Mouse (Mus musculus) stomach, embryonic 16.5 days (tissue): ENCODE measurements around the gene Pycr1. TPM values are rescaled to one million over a fixed set of nuclear protein-coding genes. Genes with fewer than 3 reads are reported as not detected.
"Not testable (repeated sequence)": the region's sequence is repeated elsewhere in the genome, so short reads cannot be mapped to it uniquely, and the experiment has no call there.

Experiments used
- ATAC-seq: fragments of 200-750 bp; cut with Nextera tagmentation; 2 replicates; pipeline ENCODE4 v1.8.0; 2017; ENCODE audit warnings: moderate number of reproducible peaks, moderate TSS enrichment; ENCODE audit not compliant: insufficient read depth, low FRiP score
- H3K27ac ChIP-seq: fragments of 300-500 bp; sonication (generic); 2 replicates; pipeline ENCODE4 v1.5.1; 2014; ENCODE audit warnings: low read length
- H3K27me3 ChIP-seq: fragments of 300-500 bp; sonication (generic); 2 replicates; pipeline ENCODE4 v1.6.1; 2014; ENCODE audit warnings: low read length, control low read depth, mixed read lengths; ENCODE audit not compliant: control insufficient read depth, insufficient read depth
- H3K36me3 ChIP-seq: fragments of 300-500 bp; sonication (generic); 2 replicates; pipeline ENCODE4 v1.6.1; 2014; ENCODE audit warnings: low read length; ENCODE audit not compliant: control insufficient read depth, insufficient read depth
- H3K4me1 ChIP-seq: fragments of 300-500 bp; sonication (generic); 2 replicates; pipeline ENCODE4 v1.6.1; 2014; ENCODE audit warnings: low read length, control low read depth, mixed read lengths; ENCODE audit not compliant: control insufficient read depth, insufficient read depth
- H3K4me2 ChIP-seq: fragments of 300-500 bp; sonication (generic); 2 replicates; pipeline ENCODE4 v1.6.1; 2014; ENCODE audit warnings: low read depth, low read length, mixed read lengths
- H3K4me3 ChIP-seq: fragments of 300-500 bp; sonication (generic); replicated peaks from 2 replicates; pipeline ENCODE4 v1.5.1; 2014; ENCODE audit warnings: mild to moderate bottlenecking, low read length
- H3K9ac ChIP-seq: fragments of 300-500 bp; sonication (generic); 2 replicates; pipeline ENCODE4 v1.6.1; 2014; ENCODE audit warnings: low read length
- H3K9me3 ChIP-seq: fragments of 300-500 bp; sonication (generic); replicated peaks from 2 replicates; pipeline ENCODE4 v1.6.1; 2016; ENCODE audit warnings: low read length, control low read depth; ENCODE audit not compliant: control insufficient read depth
- WGBS: fragments of 180-500 bp; shearing (Covaris S2); extraction: QIAGEN DNeasy Blood & Tissue Kit; methylation state at CpG from one replicate; pipeline ENCODE4 v1.1.7; 2014; 5-methylcytosine and 5-hydroxymethylcytosine counted together
- polyA plus RNA-seq: library from polyadenylated mRNA; unstranded; fragments of >200 nt; fragmentation: Nextera tagmentation; extraction: Ambion mirVana; gene quantifications from 2 replicates; pipeline ENCODE4 v1.2.1, GENCODE M21; 2015

The Pycr1 gene
- polyA plus RNA-seq, 1 experiment from 2014 or later: 38.0 TPM

- Histone ChIP-seq H3K27me3 (no peaks in the 10 kb centered on the region), H3K27ac (no peak overlapping the region), H3K36me3 (no peaks in the 10 kb centered on the region; the same call in 1 of the 2 replicates), H3K4me3 (no peak overlapping the region), H3K9ac (no peak overlapping the region), H3K9me3 (no peaks in the 10 kb centered on the region), H3K4me2 (no peak overlapping the region), H3K4me1 (peaks cover 7% of the 10 kb centered on the region)
- no peak for ATAC-seq
- 81% methylated on average over 4 of the region's 4 CpGs for WGBS
Measured at GRCm38 (mm10) chr11:120676951-120677350, 33.4 kb upstream of the Pycr1 start.

GRCm38 (mm10) chr11:120675875-120676274 is 32.3 kb upstream of the Pycr1 start:
- not testable (repeated sequence) for H3K4me2 ChIP-seq, H3K36me3 ChIP-seq, H3K27me3 ChIP-seq, H3K9me3 ChIP-seq, H3K27ac ChIP-seq, H3K4me1 ChIP-seq, H3K4me3 ChIP-seq, H3K9ac ChIP-seq, ATAC-seq
- 87% methylated on average over 3 of the region's 5 CpGs for WGBS

GRCm38 (mm10) chr11:120673594-120674122 is 30.1 kb upstream of the Pycr1 start:
- H3K36me3 ChIP-seq: no peaks in the 10 kb centered on the region
- H3K9me3 ChIP-seq: no peaks in the 10 kb centered on the region
- no peaks in the 10 kb centered on the region for H3K27me3 ChIP-seq
- H3K27ac ChIP-seq: peak overlapping the region; percentile 91
- peak overlapping the region; percentile 99 for H3K4me2 ChIP-seq
- 0 out of 2 replicates have a peak, but pooled peaks have one; percentile 1 for ATAC-seq
- 34% methylated on average over 12 of the region's 12 CpGs for WGBS
- H3K9ac ChIP-seq: peak overlapping the region; percentile 87
- peaks cover 7% of the 10 kb centered on the region for H3K4me1 ChIP-seq
- peak overlapping the region; percentile 77 for H3K4me3 ChIP-seq

- H3K4me2 ChIP-seq: peak within 1 kb of the TSS; percentile 99
- ATAC-seq: peak; percentile 97
- WGBS: under 1% methylated on average over 80 of the region's 83 CpGs
- peak within 1 kb of the TSS; percentile 91 for H3K27ac ChIP-seq
- peaks cover 7% of the 10 kb centered on the region for H3K4me1 ChIP-seq
- peak within 1 kb of the TSS; percentile 77 for H3K4me3 ChIP-seq
- H3K9ac ChIP-seq: peak within 1 kb of the TSS; percentile 87
- H3K9me3 ChIP-seq: no peaks in the 10 kb centered on the region
- H3K36me3 ChIP-seq: no peaks in the 10 kb centered on the region
- H3K27me3 ChIP-seq: no peaks in the 10 kb centered on the region
Measured at GRCm38 (mm10) chr11:120672687-120673593, 29.4 kb upstream of the Pycr1 start, which contains the start of gene Aspscr1. Aspscr1 (plus strand) TSS chr11:120672973.

DNA sequence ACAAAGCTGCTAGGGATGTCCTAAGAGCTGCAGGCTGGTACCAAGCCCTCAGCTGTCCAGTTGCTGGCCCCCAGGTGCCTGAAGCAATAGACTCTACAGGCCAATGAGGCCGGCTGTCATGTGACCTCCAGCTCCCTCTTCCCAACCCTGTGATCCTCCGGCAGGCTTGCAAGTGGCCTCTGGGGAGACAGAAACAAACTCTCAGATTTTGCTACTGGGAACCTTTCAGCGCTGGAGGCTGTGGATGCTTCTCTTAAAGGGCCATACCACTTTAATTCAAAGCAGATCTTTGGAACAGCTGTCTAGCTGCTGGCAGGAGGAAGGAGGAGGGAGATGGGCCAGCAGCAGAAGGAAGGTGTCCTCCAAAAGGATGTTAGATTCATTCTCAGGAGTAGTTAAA is 23.0 kb upstream of the Pycr1 start:
- Histone ChIP-seq H3K36me3 (no peaks in the 10 kb centered on the region), H3K27ac (no peak overlapping the region), H3K4me1 (no peaks in the 10 kb centered on the region; the same call in 1 of the 2 replicates), H3K27me3 (peaks cover 13% of the 10 kb centered on the region), H3K4me3 (no peak overlapping the region), H3K4me2 (no peak overlapping the region), H3K9me3 (no peaks in the 10 kb centered on the region), H3K9ac (no peak overlapping the region)
- WGBS: 12% methylated on average over 3 of the region's 3 CpGs
- no peak for ATAC-seq

GRCm38 (mm10) chr11:120665406-120665805 is 21.8 kb upstream of the Pycr1 start:
- no peak overlapping the region for H3K27ac ChIP-seq
- peaks cover 25% of the 10 kb centered on the region for H3K27me3 ChIP-seq
- no peak overlapping the region for H3K9ac ChIP-seq
- peaks cover 7% of the 10 kb centered on the region; the same call in 1 of the 2 replicates for H3K4me1 ChIP-seq
- WGBS: 65% methylated on average over 3 of the region's 3 CpGs
- no peak overlapping the region for H3K4me2 ChIP-seq
- no peak overlapping the region for H3K4me3 ChIP-seq
- no peaks in the 10 kb centered on the region for H3K9me3 ChIP-seq
- no peaks in the 10 kb centered on the region for H3K36me3 ChIP-seq
- ATAC-seq: peak; percentile 56; the same call in 1 of the 2 replicates

- no peak overlapping the region for H3K9ac ChIP-seq
- WGBS: 82% methylated on average over 5 of the region's 5 CpGs
- H3K4me3 ChIP-seq: no peak overlapping the region
- no peak for ATAC-seq
- H3K9me3 ChIP-seq: no peaks in the 10 kb centered on the region
- no peak overlapping the region for H3K4me2 ChIP-seq
- no peaks in the 10 kb centered on the region for H3K36me3 ChIP-seq
- H3K27ac ChIP-seq: no peak overlapping the region
- peaks cover 14% of the 10 kb centered on the region for H3K4me1 ChIP-seq
- peaks cover 42% of the 10 kb centered on the region for H3K27me3 ChIP-seq
Measured at GRCm38 (mm10) chr11:120663714-120664113, 20.1 kb upstream of the Pycr1 start.

DNA sequence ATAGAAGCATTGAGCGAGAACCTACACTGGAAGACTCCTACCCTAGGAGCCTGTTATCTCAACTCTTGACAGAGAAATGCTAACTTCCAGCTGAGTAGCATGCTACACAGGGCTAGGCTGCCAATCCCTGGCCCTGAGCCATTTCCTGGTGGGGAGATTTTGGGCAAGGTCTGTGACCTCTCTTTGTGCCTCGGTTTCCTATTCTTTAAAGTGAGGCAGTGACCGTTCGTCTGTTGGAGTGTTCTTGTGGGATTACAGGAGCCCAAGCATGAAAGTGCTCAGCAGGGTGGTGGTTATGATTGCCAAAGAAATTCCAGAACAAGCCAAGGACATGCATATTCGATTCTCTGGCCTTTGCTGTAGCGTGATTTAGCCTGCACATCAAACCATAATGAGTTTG is 19.2 kb upstream of the Pycr1 start:
- Histone ChIP-seq H3K27ac (no peak overlapping the region), H3K27me3 (peaks cover 51% of the 10 kb centered on the region), H3K9me3 (no peaks in the 10 kb centered on the region), H3K4me3 (no peak overlapping the region), H3K9ac (no peak overlapping the region), H3K4me1 (peaks cover 14% of the 10 kb centered on the region), H3K36me3 (no peaks in the 10 kb centered on the region), H3K4me2 (no peak overlapping the region)
- 73% methylated on average over 6 of the region's 6 CpGs for WGBS
- no peak for ATAC-seq

GRCm38 (mm10) chr11:120661076-120661460 is 17.5 kb upstream of the Pycr1 start, which contains the start of gene Notum:
Notum (minus strand) TSS chr11:120661175.
- Histone ChIP-seq H3K4me1 (peaks cover 14% of the 10 kb centered on the region), H3K27ac (no peak within 1 kb of the TSS), H3K27me3 (peaks cover 59% of the 10 kb centered on the region), H3K4me3 (peak within 1 kb of the TSS; percentile 50), H3K4me2 (peak within 1 kb of the TSS; percentile 79), H3K9ac (peak within 1 kb of the TSS; percentile 68), H3K9me3 (no peaks in the 10 kb centered on the region), H3K36me3 (no peaks in the 10 kb centered on the region)
- no peak for ATAC-seq
- under 1% methylated on average over 35 of the region's 35 CpGs for WGBS
